Comparison of ENCODE assay signal across 11 mouse cellular contexts in the genomic region with DNA sequence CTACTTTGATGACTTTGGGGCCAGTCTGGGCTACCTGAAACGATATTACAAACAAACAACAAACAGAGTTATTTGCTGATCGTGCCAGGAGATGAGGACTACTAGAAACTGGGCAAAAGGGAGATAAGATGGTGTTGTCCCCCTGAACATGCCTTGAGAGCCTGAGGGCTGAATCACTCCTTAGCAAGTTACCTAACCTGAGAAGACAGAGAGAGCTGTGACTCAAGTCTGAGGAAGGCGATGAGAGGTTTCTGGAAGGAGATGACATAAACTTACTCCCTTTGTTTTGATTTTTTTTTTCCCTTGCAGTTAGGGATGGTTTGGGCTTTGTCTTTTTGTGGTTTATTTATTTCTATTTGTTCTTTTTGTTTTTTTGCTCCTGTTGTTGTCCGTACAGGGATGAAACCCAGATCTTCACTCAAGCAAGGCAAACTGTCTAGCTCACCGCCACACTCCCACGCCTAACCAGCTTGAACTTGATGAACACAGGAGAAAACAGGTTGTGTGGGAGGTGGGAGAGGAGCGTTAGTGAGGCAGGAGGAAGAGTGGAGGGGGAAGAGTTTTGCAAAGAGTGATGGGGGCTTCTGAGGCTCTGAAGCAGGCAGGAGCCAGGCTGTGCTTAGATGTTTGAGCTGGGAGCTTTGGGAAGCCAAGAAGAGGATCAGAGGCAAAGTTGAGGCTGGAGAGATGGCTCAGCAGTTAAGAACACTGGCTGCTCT. TPM values are rescaled to one million over a fixed set of nuclear protein-coding genes. Genes with fewer than 3 reads are reported as not detected.
DNase-seq lines count a peak whose midpoint lies in the region; ATAC-seq and TF ChIP-seq lines count a peak whose summit lies in the region.
"Had no signal": no experiment of that assay in that cellular context is flagged by ENCODE, and none has a peak within 500 bp of the region (broad histone marks: within the 10 kb centered on the region; RNA-seq: fewer than 3 reads in every experiment).

No protein-coding gene starts in this region.

- TF ChIP-seq CTCF in layer of hippocampus, adult 2 months (conservative IDR thresholded peaks at IDR 0.05) = no peak

- H3K27me3 ChIP-seq in embryonic facial prominence, embryonic 12.5 days = peaks cover 12% of the 10 kb centered on the region
- H3K27me3 ChIP-seq in embryonic facial prominence, embryonic 10.5 days (replicated peaks; ENCODE audit: low read depth, poor library complexity, severe bottlenecking) = peaks cover 40% of the 10 kb centered on the region

- WGBS in embryonic facial prominence, embryonic 12.5 days = 82% methylated on average over 7 of the region's 7 CpGs
- WGBS in embryonic facial prominence, embryonic 10.5 days = 85% methylated on average over 7 of the region's 7 CpGs

- H3K4me1 ChIP-seq in embryonic facial prominence, embryonic 12.5 days = 0 out of 2 replicates have a peak, but pooled peaks cover 4% of the 10 kb centered on the region
- peaks cover 11% of the 10 kb centered on the region for H3K4me1 ChIP-seq in embryonic facial prominence, embryonic 10.5 days

- peak overlapping the region; percentile 80; the same call in 1 of the 2 replicates for H3K4me2 ChIP-seq in embryonic facial prominence, embryonic 12.5 days (replicated peaks)

- no peak overlapping the region for H3K27ac ChIP-seq in embryonic facial prominence, embryonic 12.5 days
- H3K27ac ChIP-seq in embryonic facial prominence, embryonic 10.5 days (replicated peaks) = no peak overlapping the region
- H3K27ac ChIP-seq in layer of hippocampus, adult 2 months = peak overlapping the region; percentile 46; the same call in 1 of the 2 replicates
- H3K27ac ChIP-seq: neural tube, embryonic 13.5 days had no signal

- no peak overlapping the region for H3K4me3 ChIP-seq in embryonic facial prominence, embryonic 12.5 days
- H3K4me3 ChIP-seq in embryonic facial prominence, embryonic 10.5 days = no peak overlapping the region; the same call in 1 of the 2 replicates
- no peak overlapping the region for H3K4me3 ChIP-seq in layer of hippocampus, adult 2 months

- H3K9ac ChIP-seq in embryonic facial prominence, embryonic 12.5 days = no peak overlapping the region

- DNase-seq in embryonic facial prominence, embryonic 10.5 days (ENCODE audit: low spot score) = no peak
- DNase-seq in layer of hippocampus, adult 2 months (ENCODE audit: low spot score in 2 of 2) = no peak
- no peak for DNase-seq in layer of hippocampus, postnatal 14 days (ENCODE audit: low spot score in 2 of 2)
- peak; percentile 24 to 52 for DNase-seq in right cerebral cortex, adult 2 months (ENCODE audit: low spot score in 2 of 2)
- DNase-seq in right cerebral cortex, postnatal 4 days = no peak
- DNase-seq in embryo, embryonic 10 days (ENCODE audit: low spot score) = no peak
- DNase-seq: thymus, postnatal 14 days had no signal

- H3K9me3 ChIP-seq in embryonic facial prominence, embryonic 12.5 days = no peaks in the 10 kb centered on the region
- no peaks in the 10 kb centered on the region for H3K9me3 ChIP-seq in embryonic facial prominence, embryonic 10.5 days
- H3K9me3 ChIP-seq: forebrain, embryonic 10.5 days; neural tube, embryonic 13.5 days had no signal

- H3K36me3 ChIP-seq in embryonic facial prominence, embryonic 12.5 days = no peaks in the 10 kb centered on the region
- H3K36me3 ChIP-seq in embryonic facial prominence, embryonic 10.5 days (replicated peaks) = no peaks in the 10 kb centered on the region
- H3K36me3 ChIP-seq: forebrain, embryonic 10.5 days; neural tube, embryonic 13.5 days had no signal

- no peak for ATAC-seq in embryonic facial prominence, embryonic 12.5 days (ENCODE audit: insufficient number of reproducible peaks, insufficient read depth, low FRiP score, low TSS enrichment)
- ATAC-seq in cerebellum, adult (ENCODE audit: insufficient number of reproducible peaks, low FRiP score, low TSS enrichment) = no peak

RNA-seq across cellular contexts. Expression of a gene that starts 0.7 kb away (rescaled TPM):
- 3.9 and 4.2 TPM in 2 replicates for polyA plus RNA-seq in embryonic facial prominence, embryonic 12.5 days (2016; fragmentation: Nextera tagmentation; extraction: Ambion mirVana)
- polyA plus RNA-seq in embryonic facial prominence, embryonic 10.5 days (2016; fragmentation: Nextera tagmentation; extraction: Ambion mirVana) = 4.3 and 4.4 TPM in 2 replicates
- total RNA-seq in layer of hippocampus, adult 2 months (2021) = 1 to 10 TPM; 3.6 to 4.5 TPM
- total RNA-seq in layer of hippocampus, postnatal 14 days (2021) = 1 to 10 TPM; 1.0 to 1.2 TPM

RNA-seq across cellular contexts. Expression of a gene that starts 10.3 kb away (rescaled TPM):
- polyA plus RNA-seq in embryonic facial prominence, embryonic 12.5 days (2016; fragmentation: Nextera tagmentation; extraction: Ambion mirVana) = 133 and 138 TPM in 2 replicates
- 173 and 192 TPM in 2 replicates for polyA plus RNA-seq in embryonic facial prominence, embryonic 10.5 days (2016; fragmentation: Nextera tagmentation; extraction: Ambion mirVana)
- 10 to 100 TPM; 11.9 to 16.0 TPM for total RNA-seq in layer of hippocampus, adult 2 months (2021)
- total RNA-seq in layer of hippocampus, postnatal 14 days (2021) = 10 to 100 TPM; 11.6 to 13.4 TPM

RNA-seq across cellular contexts. Expression of a gene that starts 25.4 kb away (rescaled TPM):
- polyA plus RNA-seq in embryonic facial prominence, embryonic 12.5 days (2016; fragmentation: Nextera tagmentation; extraction: Ambion mirVana) = 6.6 and 7.1 TPM in 2 replicates
- 5.1 and 5.7 TPM in 2 replicates for polyA plus RNA-seq in embryonic facial prominence, embryonic 10.5 days (2016; fragmentation: Nextera tagmentation; extraction: Ambion mirVana)
- total RNA-seq in layer of hippocampus, adult 2 months (2021) = 1 to 10 TPM; 3.1 to 3.6 TPM
- total RNA-seq in layer of hippocampus, postnatal 14 days (2021) = 1 to 10 TPM; 1.7 to 2.3 TPM

RNA-seq across cellular contexts. Expression of a gene that starts 38.4 kb away (rescaled TPM):
- polyA plus RNA-seq in embryonic facial prominence, embryonic 12.5 days (2016; fragmentation: Nextera tagmentation; extraction: Ambion mirVana) = 0.59 and 0.72 TPM in 2 replicates
- polyA plus RNA-seq in embryonic facial prominence, embryonic 10.5 days (2016; fragmentation: Nextera tagmentation; extraction: Ambion mirVana) = 0.69 and 0.80 TPM in 2 replicates
- under 1 TPM; 0.54 to 0.77 TPM for total RNA-seq in layer of hippocampus, adult 2 months (2021)
- total RNA-seq in layer of hippocampus, postnatal 14 days (2021) = under 1 TPM; 0.53 to 0.55 TPM

Comparison
In these comparisons a context has a peak if more than half of its experiments do, and no peak if none do; other contexts are left out.
1. DNase-seq: peak in right cerebral cortex, adult 2 months (2 of 2); none in embryonic facial prominence, embryonic 10.5 days (single experiment), layer of hippocampus, adult 2 months (0 of 2), layer of hippocampus, postnatal 14 days (0 of 2), right cerebral cortex, postnatal 4 days (single experiment) and embryo, embryonic 10 days (single experiment).